Comparison of ENCODE assay signal across 20 mouse cellular contexts in the genomic region with DNA sequence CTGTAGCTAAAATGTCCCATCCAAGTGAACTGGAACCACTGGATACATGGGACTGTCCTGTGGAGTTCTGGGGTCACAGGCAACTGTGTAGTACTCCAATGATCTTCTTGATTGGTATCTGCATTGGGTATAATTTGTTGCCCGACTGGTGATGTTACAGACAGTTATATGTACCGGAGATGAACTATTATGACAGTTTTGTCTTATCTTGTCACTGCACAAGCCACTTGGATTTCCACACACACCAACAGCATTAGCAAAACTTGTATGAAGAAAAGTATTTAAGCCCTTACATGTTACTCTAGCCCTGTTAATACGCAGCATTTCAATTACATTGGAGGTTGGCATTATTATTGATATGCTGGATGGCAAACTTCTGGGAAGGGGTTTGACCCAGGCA. TPM values are rescaled to one million over a fixed set of nuclear protein-coding genes. Genes with fewer than 3 reads are reported as not detected.
DNase-seq lines count a peak whose midpoint lies in the region; ATAC-seq and TF ChIP-seq lines count a peak whose summit lies in the region.
"Not testable (repeated sequence)": the region's sequence is repeated elsewhere in the genome, so short reads cannot be mapped to it uniquely, and the experiment has no call there.
"Had no signal": no experiment of that assay in that cellular context is flagged by ENCODE, and none has a peak within 500 bp of the region (broad histone marks: within the 10 kb centered on the region; RNA-seq: fewer than 3 reads in every experiment).

No protein-coding gene starts in this region.

- not testable (repeated sequence) for H3K27me3 ChIP-seq in MEL (ENCODE audit: control insufficient read depth in 1 of 2, insufficient read depth in 2 of 2, low read length in 2 of 2); liver, embryonic 14.5 days (ENCODE audit: control insufficient read depth, insufficient read depth, low read length); liver, postnatal 0 days (ENCODE audit: insufficient read depth, low read length)

- not testable (repeated sequence) for TF ChIP-seq CTCF in MEL (IDR thresholded peaks at IDR 0.05 in 2 of 3, conservative IDR thresholded peaks at IDR 0.05 in 1 of 3; ENCODE audit: control insufficient read depth in 1 of 3, insufficient read depth in 1 of 3, low read depth in 2 of 3, low read length in 3 of 3, poor library complexity in 1 of 3, severe bottlenecking in 1 of 3); liver, embryonic 14.5 days (IDR thresholded peaks at IDR 0.05; ENCODE audit: low read depth); liver, postnatal 0 days (IDR thresholded peaks at IDR 0.05; ENCODE audit: low read depth)

- H3K4me2 ChIP-seq in liver, embryonic 14.5 days (ENCODE audit: low read depth); liver, postnatal 0 days (ENCODE audit: low read depth, low read length): not testable (repeated sequence)

- not testable (repeated sequence) for ATAC-seq in liver, embryonic 14.5 days (ENCODE audit: insufficient read depth); liver, postnatal 0 days

- not testable (repeated sequence) for H3K36me3 ChIP-seq in MEL (ENCODE audit: control insufficient read depth in 1 of 2, insufficient read depth in 2 of 2, low read length in 2 of 2); liver, embryonic 14.5 days (replicated peaks; ENCODE audit: control insufficient read depth, insufficient read depth, low read depth); liver, postnatal 0 days (replicated peaks; ENCODE audit: insufficient read depth, low read length)

- TF ChIP-seq POLR2A in MEL (IDR thresholded peaks at IDR 0.05; ENCODE audit: control insufficient read depth in 1 of 2, insufficient read depth in 1 of 2, low read depth in 1 of 2, low read length in 2 of 2, poor library complexity in 1 of 2), result not testable (repeated sequence)

- peak; percentile 13 to 68; a peak in 2 of 4 replicates for TF ChIP-seq EP300 in MEL (IDR thresholded peaks at IDR 0.05; ENCODE audit: low read depth in 1 of 2, low read length in 2 of 2)
- peak; percentile 40 for TF ChIP-seq EP300 in liver, embryonic 14.5 days (IDR thresholded peaks at IDR 0.05; ENCODE audit: low read depth)
- peak; percentile 52; the same call in 1 of the 2 replicates for TF ChIP-seq EP300 in liver, postnatal 0 days (IDR thresholded peaks at IDR 0.05; ENCODE audit: low read depth)

- H3K79me2 ChIP-seq in MEL (ENCODE audit: control insufficient read depth, insufficient read depth, low read length, poor library complexity), result not testable (repeated sequence)

- peak; percentile 48 for DNase-seq in MEL (ENCODE audit: low read depth, low spot score)
- not testable (repeated sequence) for DNase-seq in liver, embryonic 14.5 days (ENCODE audit: low read depth in 3 of 3, low spot score in 3 of 3); liver, postnatal 0 days

- peak overlapping the region; percentile 63 for H3K27ac ChIP-seq in MEL (ENCODE audit: control insufficient read depth, low read depth, low read length)
- H3K27ac ChIP-seq in liver, embryonic 14.5 days; liver, postnatal 0 days (ENCODE audit: low read depth): not testable (repeated sequence)

- not testable (repeated sequence) for H3K4me3 ChIP-seq in MEL (ENCODE audit: control insufficient read depth in 1 of 2, insufficient read depth in 1 of 2, low read depth in 2 of 2, low read length in 2 of 2); liver, embryonic 14.5 days (ENCODE audit: insufficient read depth in 1 of 2, low read depth in 2 of 2, low read length in 2 of 2); liver, postnatal 0 days (ENCODE audit: low read depth, low read length)

- H3K9me3 ChIP-seq in MEL (replicated peaks; ENCODE audit: insufficient read depth, low read length); liver, embryonic 14.5 days (ENCODE audit: control insufficient read depth, low read length); liver, postnatal 0 days (ENCODE audit: low read length): not testable (repeated sequence)

- WGBS in liver, embryonic 14.5 days (ENCODE audit: insufficient replicate concordance), result 39% methylated on average over 3 of the region's 3 CpGs
- 59% methylated on average over 3 of the region's 3 CpGs for WGBS in liver, postnatal 0 days (ENCODE audit: insufficient replicate concordance)

- TF ChIP-seq RAD21 in MEL (IDR thresholded peaks at IDR 0.05; ENCODE audit: low read depth, low read length), result not testable (repeated sequence)

- not testable (repeated sequence) for H3K4me1 ChIP-seq in MEL (ENCODE audit: control insufficient read depth in 1 of 2, insufficient read depth in 2 of 2, low read length in 2 of 2); liver, embryonic 14.5 days (replicated peaks; ENCODE audit: control insufficient read depth in 2 of 2, insufficient read depth in 2 of 2, low read length in 1 of 2); liver, postnatal 0 days (ENCODE audit: insufficient read depth)

- not testable (repeated sequence) for H3K9ac ChIP-seq in MEL (ENCODE audit: control insufficient read depth, low read depth, low read length, poor library complexity, severe bottlenecking); liver, embryonic 14.5 days (replicated peaks); liver, postnatal 0 days (replicated peaks)

TF ChIP-seq in MEL, 35 proteins besides CTCF, POLR2A, EP300 and RAD21:
- TF ChIP-seq GATA1 (IDR thresholded peaks at IDR 0.05; ENCODE audit: low read depth, low read length) (peak; percentile 54), TAL1 (IDR thresholded peaks at IDR 0.05; ENCODE audit: low read length) (peak; percentile 7; the same call in 1 of the 2 replicates), ETS1 (IDR thresholded peaks at IDR 0.05; ENCODE audit: low read depth, low read length) (peak; percentile 26; the same call in 1 of the 2 replicates), MYB (IDR thresholded peaks at IDR 0.05; ENCODE audit: low read depth, low read length) (peak; percentile 37; the same call in 1 of the 2 replicates)

RNA-seq across cellular contexts. Expression of a gene that starts 0.5 kb away (rescaled TPM):
- not detected in 2 replicates for total RNA-seq in MEL (2012; rRNA removed)
- not detected for polyA plus RNA-seq in MEL (2012; ENCODE audit: insufficient read depth in 1 of 2, insufficient read length in 2 of 2, low read depth in 1 of 2, low replicate concordance in 2 of 2, missing spikeins in 1 of 2)
- 8.8 and 18.7 TPM in 2 replicates for polyA plus RNA-seq in liver, embryonic 14.5 days (2012; rRNA removed)
- 2.9 and 3.2 TPM in 2 replicates for polyA plus RNA-seq in liver, embryonic 14.5 days (2014; fragmentation: Nextera tagmentation; extraction: Ambion mirVana)
- polyA plus RNA-seq in liver, postnatal 0 days (2015; fragmentation: Nextera tagmentation; extraction: Ambion mirVana), result 2.6 and 5.0 TPM in 2 replicates
- total RNA-seq: adrenal gland, adult 18-20 months; adrenal gland, adult 8-10 months; adrenal gland, postnatal 25 days; adrenal gland, postnatal 36 days; CH12.LX; ES-E14 had no signal
- polyA plus RNA-seq: activated CD4-positive, CD25-positive, alpha-beta regulatory T cell, adult 4 months; adrenal gland, adult 2 months; C2C12; CD4-positive, CD25-positive, alpha-beta regulatory T cell, adult 4 months; cerebellum, adult 2 months; G1E; Patski had no signal

RNA-seq across cellular contexts. Expression of a gene that starts 48.5 kb away (rescaled TPM):
- total RNA-seq in MEL (2012; rRNA removed), result not detected in 2 replicates
- polyA plus RNA-seq in MEL (2012; ENCODE audit: insufficient read depth in 1 of 2, insufficient read length in 2 of 2, low read depth in 1 of 2, low replicate concordance in 2 of 2, missing spikeins in 1 of 2), result not detected
- polyA plus RNA-seq in liver, embryonic 14.5 days (2012; rRNA removed), result not detected in 2 replicates
- not detected in 2 replicates for polyA plus RNA-seq in liver, embryonic 14.5 days (2014; fragmentation: Nextera tagmentation; extraction: Ambion mirVana)
- polyA plus RNA-seq in liver, postnatal 0 days (2015; fragmentation: Nextera tagmentation; extraction: Ambion mirVana), result not detected in 2 replicates
- total RNA-seq: adrenal gland, adult 18-20 months; adrenal gland, adult 2 months; adrenal gland, adult 8-10 months; adrenal gland, postnatal 10 days; adrenal gland, postnatal 14 days; adrenal gland, postnatal 25 days; adrenal gland, postnatal 36 days; adrenal gland, postnatal 4 days; CH12.LX; ES-E14; G1E had no signal
- polyA plus RNA-seq: activated CD4-positive, CD25-positive, alpha-beta regulatory T cell, adult 4 months; adrenal gland, adult 2 months; brain, embryonic 14.5 days; C2C12; CD4-positive, CD25-positive, alpha-beta regulatory T cell, adult 4 months; cerebellum, adult 2 months; G1E; Patski had no signal

RNA-seq across cellular contexts. Expression of a gene that starts 50.3 kb away (rescaled TPM):
- 18.1 and 18.3 TPM in 2 replicates for total RNA-seq in MEL (2012; rRNA removed)
- 10 to 100 TPM in 1 of 2 experiments, not detected in 1; 21.2 TPM for polyA plus RNA-seq in MEL (2012; ENCODE audit: insufficient read depth in 1 of 2, insufficient read length in 2 of 2, low read depth in 1 of 2, low replicate concordance in 2 of 2, missing spikeins in 1 of 2)
- 7.5 and 11.1 TPM in 2 replicates for polyA plus RNA-seq in liver, embryonic 14.5 days (2012; rRNA removed)
- 7.4 and 8.6 TPM in 2 replicates for polyA plus RNA-seq in liver, embryonic 14.5 days (2014; fragmentation: Nextera tagmentation; extraction: Ambion mirVana)
- polyA plus RNA-seq in liver, postnatal 0 days (2015; fragmentation: Nextera tagmentation; extraction: Ambion mirVana), result 2.7 TPM in 2 replicates
- polyA plus RNA-seq: G1E had no signal
